Mouse (Mus musculus): ENCODE data around the gene 1110002E22Rik.

1110002E22Rik gene

GRCm38 (mm10) chr3:138063731-138064329 is 1.0 kb upstream of the 1110002E22Rik start:
- no peak for DNase-seq (ENCODE audit: extremely low read depth, low read depth, low spot score)

- no peak for DNase-seq (ENCODE audit: extremely low read depth, low read depth, low spot score)
Observed at GRCm38 (mm10) chr3:138065930-138066329, 1.1 kb downstream of the 1110002E22Rik start.

- no peak for DNase-seq (ENCODE audit: extremely low read depth, low read depth, low spot score)
Observed at GRCm38 (mm10) chr3:138066348-138066856, 1.6 kb downstream of the 1110002E22Rik start.

DNA sequence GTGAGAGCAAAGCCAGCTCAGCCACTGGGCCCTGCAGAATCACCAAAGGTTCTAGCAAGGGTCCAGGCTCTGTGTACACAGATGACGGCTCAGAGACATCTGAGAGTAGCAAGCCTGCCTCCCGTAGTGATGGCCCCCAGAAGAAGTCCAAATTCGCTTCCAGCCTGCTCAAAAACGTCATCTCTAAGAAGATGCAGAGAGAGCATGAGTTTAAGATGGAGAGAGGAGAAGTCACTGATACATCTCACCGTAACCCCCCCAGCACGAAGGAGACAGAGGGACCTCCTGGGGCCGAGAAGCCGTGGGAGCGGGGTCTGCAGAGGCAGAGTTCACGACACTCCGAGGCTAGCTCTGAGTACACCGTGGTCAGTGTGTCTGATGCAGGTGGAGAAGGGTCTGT is 2.4 kb downstream of the 1110002E22Rik start, which contains the start of gene Gm5105:
Gene Gm5105 (minus strand): TSS at position 101 of the 400 bp plus-strand sequence.
- DNase-seq (ENCODE audit: extremely low read depth, low read depth, low spot score) = no peak

DNA sequence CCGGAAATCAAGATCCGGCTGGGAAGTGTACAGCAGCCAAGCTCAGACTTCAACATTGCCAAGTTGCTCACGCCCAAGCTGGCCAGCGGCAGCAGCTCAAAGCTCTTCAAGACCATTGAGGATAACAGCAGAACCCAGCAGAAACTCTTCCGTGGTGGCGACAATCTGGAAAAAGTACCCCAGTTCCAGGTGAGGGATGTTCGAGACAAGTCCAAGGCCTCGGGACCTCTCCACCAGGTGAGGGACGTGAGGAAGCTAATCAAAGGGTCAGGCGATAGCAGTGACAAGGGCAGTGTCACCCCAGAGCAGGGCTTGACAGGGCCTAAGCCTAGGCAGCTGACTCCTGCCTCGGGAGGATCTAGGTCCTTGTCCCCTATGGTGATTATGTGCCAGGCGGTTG is 3.3 kb downstream of the 1110002E22Rik start:
- DNase-seq (ENCODE audit: extremely low read depth, low read depth, low spot score) = no peak

GRCm38 (mm10) chr3:138069756-138070511 is 5.1 kb downstream of the 1110002E22Rik start:
- no peak for DNase-seq (ENCODE audit: extremely low read depth, low read depth, low spot score)

GRCm38 (mm10) chr3:138071004-138071403 is 6.2 kb downstream of the 1110002E22Rik start:
- no peak for DNase-seq (ENCODE audit: extremely low read depth, low read depth, low spot score)

- no peak for DNase-seq (ENCODE audit: extremely low read depth, low read depth, low spot score)
Observed at GRCm38 (mm10) chr3:138071476-138072073, 6.7 kb downstream of the 1110002E22Rik start.

- no peak for DNase-seq (ENCODE audit: extremely low read depth, low read depth, low spot score)
Observed at GRCm38 (mm10) chr3:138074214-138074613, 9.4 kb downstream of the 1110002E22Rik start.

GRCm38 (mm10) chr3:138075209-138075608 is 10.4 kb downstream of the 1110002E22Rik start:
- no peak for DNase-seq (ENCODE audit: extremely low read depth, low read depth, low spot score)

GRCm38 (mm10) chr3:138077476-138078340 is 12.9 kb downstream of the 1110002E22Rik start:
- no peak for DNase-seq (ENCODE audit: extremely low read depth, low read depth, low spot score)

DNA sequence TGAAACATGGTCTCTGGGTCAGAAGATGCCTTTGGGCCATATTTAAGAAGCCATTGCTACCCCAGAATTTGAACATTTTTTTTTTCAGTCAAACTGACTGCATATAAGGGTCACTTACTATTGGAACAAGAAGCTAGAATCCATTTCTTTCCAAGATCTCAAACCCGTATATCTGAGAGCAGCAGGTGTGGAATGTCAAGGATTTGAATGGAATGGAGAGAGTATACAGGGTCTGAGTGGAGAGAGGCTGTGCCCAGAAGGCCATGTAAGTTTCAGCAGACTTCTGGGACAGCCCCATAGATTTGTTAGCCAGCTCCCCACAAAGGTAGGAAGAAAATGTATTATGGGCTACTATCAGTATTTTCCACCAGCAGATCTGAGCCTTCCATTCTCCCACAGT is 13.8 kb downstream of the 1110002E22Rik start:
- no peak for DNase-seq (ENCODE audit: extremely low read depth, low read depth, low spot score)

DNA sequence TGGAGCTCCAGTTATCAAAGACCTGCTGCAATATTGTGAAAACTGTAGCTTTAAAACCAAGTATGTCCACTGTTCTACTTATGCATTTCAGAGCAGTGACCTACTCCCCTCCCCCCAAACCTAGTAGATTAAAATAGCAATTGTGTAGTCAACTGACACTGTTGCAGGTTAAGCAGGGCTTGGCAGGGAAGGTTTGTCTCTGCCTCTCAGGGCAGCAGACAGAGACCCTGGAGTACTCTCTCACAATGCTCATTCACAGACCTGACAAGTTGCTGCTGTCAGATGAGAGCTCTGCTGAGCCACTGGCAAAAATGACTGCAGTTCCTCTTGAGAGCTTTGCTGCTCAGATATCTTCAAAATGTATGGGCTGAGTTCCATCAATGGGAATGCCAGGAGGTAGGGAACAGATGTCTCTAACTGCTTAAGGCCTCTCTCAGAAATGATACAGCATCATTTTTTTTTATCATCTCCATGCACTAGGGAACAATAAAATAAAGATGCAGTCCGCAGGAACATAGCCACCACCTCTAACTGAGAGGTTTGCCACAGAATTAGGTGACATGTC is 18.3 kb downstream of the 1110002E22Rik start:
- no peak for DNase-seq (ENCODE audit: extremely low read depth, low read depth, low spot score)

GRCm38 (mm10) chr3:138083896-138084295 is 19.0 kb downstream of the 1110002E22Rik start:
- DNase-seq (ENCODE audit: extremely low read depth, low read depth, low spot score) = no peak

- no peak for DNase-seq (ENCODE audit: extremely low read depth, low read depth, low spot score)
Observed at GRCm38 (mm10) chr3:138095301-138095700, 30.4 kb downstream of the 1110002E22Rik start.

- DNase-seq (ENCODE audit: extremely low read depth, low read depth, low spot score) = no peak
Observed at GRCm38 (mm10) chr3:138095718-138096117, 30.9 kb downstream of the 1110002E22Rik start.

GRCm38 (mm10) chr3:138096263-138097028 is 31.6 kb downstream of the 1110002E22Rik start:
- no peak for DNase-seq (ENCODE audit: extremely low read depth, low read depth, low spot score)

DNA sequence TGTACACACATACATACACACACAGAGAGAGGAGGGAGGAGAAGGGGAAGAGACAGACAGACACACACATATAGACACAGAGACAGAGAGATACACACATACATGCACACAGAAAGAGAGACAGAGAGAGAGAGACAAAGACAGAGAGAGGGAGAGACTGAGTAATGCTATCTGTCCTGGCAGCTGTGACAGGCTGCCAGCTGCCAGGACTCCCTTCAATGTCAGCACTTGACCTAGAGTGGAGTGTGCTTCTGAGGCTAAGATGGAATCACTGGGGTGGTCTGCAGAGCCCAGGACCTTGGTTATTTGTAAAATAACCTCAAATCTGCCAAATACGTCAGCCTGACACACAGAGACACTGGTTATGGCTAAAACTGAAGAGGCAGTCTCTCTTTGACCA is 32.9 kb downstream of the 1110002E22Rik start:
- DNase-seq (ENCODE audit: extremely low read depth, low read depth, low spot score) = no peak

- DNase-seq (ENCODE audit: extremely low read depth, low read depth, low spot score) = no peak
Observed at GRCm38 (mm10) chr3:138101936-138102335, 37.1 kb downstream of the 1110002E22Rik start.

GRCm38 (mm10) chr3:138103690-138104089 is 38.8 kb downstream of the 1110002E22Rik start:
- DNase-seq (ENCODE audit: extremely low read depth, low read depth, low spot score) = no peak

All from fat pad, adult 2 months (tissue).